In genomic region chr6:90653736-90654135, GRCm38 (mm10) we compare ENCODE assay signal across 8 mouse cellular contexts. TPM values are rescaled to one million over a fixed set of nuclear protein-coding genes. Genes with fewer than 3 reads are reported as not detected.
DNase-seq lines count a peak whose midpoint lies in the region; ATAC-seq and TF ChIP-seq lines count a peak whose summit lies in the region.

No protein-coding gene starts in this region.

- H3K36me3 ChIP-seq in midbrain, embryonic 11.5 days (ENCODE audit: control insufficient read depth, insufficient read depth, low read length) = no peaks in the 10 kb centered on the region
- H3K36me3 ChIP-seq in midbrain, embryonic 15.5 days (replicated peaks) = no peaks in the 10 kb centered on the region
- H3K36me3 ChIP-seq in midbrain, embryonic 13.5 days = no peaks in the 10 kb centered on the region

- DNase-seq in midbrain, embryonic 11.5 days (ENCODE audit: low spot score, missing footprints) = no peak
- peak; percentile 53 for DNase-seq in R1 (ENCODE audit: low read depth, low spot score)
- peak; percentile 58 for DNase-seq in cerebellum, adult 9-11 months
- DNase-seq in gastrocnemius, postnatal 36 days = peak; percentile 43 to 53
- peak in 1 of 2 experiments; percentile 37 for DNase-seq in layer of hippocampus, adult 2 months (ENCODE audit: low spot score in 2 of 2)
- DNase-seq in thymus, postnatal 36 days = peak; percentile 46 to 49

- no peak overlapping the region for H3K4me2 ChIP-seq in midbrain, embryonic 11.5 days
- no peak overlapping the region for H3K4me2 ChIP-seq in midbrain, embryonic 15.5 days
- H3K4me2 ChIP-seq in midbrain, embryonic 13.5 days (replicated peaks) = no peak overlapping the region

- ATAC-seq in midbrain, embryonic 11.5 days (ENCODE audit: low FRiP score) = peak; percentile 63; the same call in 1 of the 2 replicates
- no peak; the same call in 1 of the 2 replicates for ATAC-seq in midbrain, embryonic 15.5 days (replicated peaks)
- ATAC-seq in midbrain, embryonic 13.5 days = 0 out of 2 replicates have a peak, but pooled peaks have one; percentile 30

- no peaks in the 10 kb centered on the region for H3K4me1 ChIP-seq in midbrain, embryonic 11.5 days (ENCODE audit: control insufficient read depth, insufficient read depth, low read length)
- H3K4me1 ChIP-seq in midbrain, embryonic 15.5 days = no peaks in the 10 kb centered on the region
- H3K4me1 ChIP-seq in midbrain, embryonic 13.5 days (replicated peaks) = no peaks in the 10 kb centered on the region

- no peak overlapping the region for H3K9ac ChIP-seq in midbrain, embryonic 11.5 days (ENCODE audit: low read length)
- no peak overlapping the region for H3K9ac ChIP-seq in midbrain, embryonic 15.5 days
- H3K9ac ChIP-seq in midbrain, embryonic 13.5 days (replicated peaks) = no peak overlapping the region

- no peaks in the 10 kb centered on the region for H3K9me3 ChIP-seq in midbrain, embryonic 11.5 days (ENCODE audit: control insufficient read depth, low read length)
- H3K9me3 ChIP-seq in midbrain, embryonic 15.5 days = no peaks in the 10 kb centered on the region
- H3K9me3 ChIP-seq in midbrain, embryonic 13.5 days = no peaks in the 10 kb centered on the region

- no peak overlapping the region for H3K4me3 ChIP-seq in midbrain, embryonic 11.5 days (ENCODE audit: low read depth, low read length)
- H3K4me3 ChIP-seq in midbrain, embryonic 15.5 days = no peak overlapping the region
- no peak overlapping the region for H3K4me3 ChIP-seq in layer of hippocampus, adult 2 months
- no peak overlapping the region for H3K4me3 ChIP-seq in midbrain, embryonic 13.5 days (replicated peaks)

- intact Hi-C loops in gastrocnemius, postnatal 36 days (cut with DNase I) = loop anchor here (1.0 to 2.0 kb wide), 3 partner anchors 17 to 75 kb away; no protein-coding TSS in a partner anchor

- 48% methylated on average over 2 of the region's 2 CpGs for WGBS in midbrain, embryonic 11.5 days
- 67% methylated on average over 2 of the region's 2 CpGs for WGBS in midbrain, embryonic 15.5 days
- WGBS in midbrain, embryonic 13.5 days = 60% methylated on average over 2 of the region's 2 CpGs

- no peak overlapping the region for H3K27ac ChIP-seq in midbrain, embryonic 11.5 days (ENCODE audit: low read depth, low read length)
- H3K27ac ChIP-seq in midbrain, embryonic 15.5 days = no peak overlapping the region
- H3K27ac ChIP-seq in layer of hippocampus, adult 2 months = no peak overlapping the region
- H3K27ac ChIP-seq in midbrain, embryonic 13.5 days = no peak overlapping the region

- TF ChIP-seq CTCF in layer of hippocampus, adult 2 months (conservative IDR thresholded peaks at IDR 0.05) = peak; percentile 89

- no peaks in the 10 kb centered on the region for H3K27me3 ChIP-seq in midbrain, embryonic 11.5 days (ENCODE audit: control insufficient read depth, insufficient read depth, low read length)
- H3K27me3 ChIP-seq in midbrain, embryonic 15.5 days (replicated peaks) = no peaks in the 10 kb centered on the region
- no peaks in the 10 kb centered on the region for H3K27me3 ChIP-seq in midbrain, embryonic 13.5 days

RNA-seq across cellular contexts. Expression of gene Slc41a3, which starts 49.2 kb away (rescaled TPM):
- 2.7 and 3.0 TPM in 2 replicates for polyA plus RNA-seq in midbrain, embryonic 11.5 days (2014; fragmentation: Nextera tagmentation; extraction: Ambion mirVana)
- 5.8 and 6.3 TPM in 2 replicates for polyA plus RNA-seq in midbrain, embryonic 15.5 days (2015; fragmentation: Nextera tagmentation; extraction: Ambion mirVana)
- total RNA-seq in gastrocnemius, postnatal 36 days (2021) = 10 to 100 TPM; 61.5 to 75.4 TPM
- 1 to 10 TPM; 4.0 to 4.1 TPM for total RNA-seq in layer of hippocampus, adult 2 months (2021)
- polyA plus RNA-seq in midbrain, embryonic 13.5 days (2015; fragmentation: Nextera tagmentation; extraction: Ambion mirVana) = 3.3 and 3.6 TPM in 2 replicates
